Mouse (Mus musculus) frontal cortex, adult 2 months (tissue): ENCODE data around the gene Glis2. TPM values are rescaled to one million over a fixed set of nuclear protein-coding genes. Genes with fewer than 3 reads are reported as not detected.
"Not testable (repeated sequence)": the region's sequence is repeated elsewhere in the genome, so short reads cannot be mapped to it uniquely, and the experiment has no call there.

Experiments used
- DNase-seq, 2 experiments: peaks; one replicate each; pipeline ENCODE4 v3.0.0; 2022; ENCODE audit warnings: low spot score in 1 of 2; ENCODE audit errors: extremely low spot score in 1 of 2
- polyA plus RNA-seq: library from polyadenylated mRNA; depleted of rRNA; stranded (reverse); fragments of >200 nt; gene quantifications from 2 replicates; pipeline ENCODE4 v1.2.3, GENCODE M21; 2012

Glis2 gene
- polyA plus RNA-seq, 1 experiment = 19.1 TPM

GRCm38 (mm10) chr16:4578630-4579029 lies 15.9 kb upstream of the Glis2 start:
- no peak for DNase-seq

- not testable (repeated sequence) for DNase-seq
These were observed 13.3 kb upstream of the Glis2 start for GRCm38 (mm10) chr16:4581179-4581578.

GRCm38 (mm10) chr16:4583807-4584206 lies 10.7 kb upstream of the Glis2 start:
- no peak for DNase-seq

DNA sequence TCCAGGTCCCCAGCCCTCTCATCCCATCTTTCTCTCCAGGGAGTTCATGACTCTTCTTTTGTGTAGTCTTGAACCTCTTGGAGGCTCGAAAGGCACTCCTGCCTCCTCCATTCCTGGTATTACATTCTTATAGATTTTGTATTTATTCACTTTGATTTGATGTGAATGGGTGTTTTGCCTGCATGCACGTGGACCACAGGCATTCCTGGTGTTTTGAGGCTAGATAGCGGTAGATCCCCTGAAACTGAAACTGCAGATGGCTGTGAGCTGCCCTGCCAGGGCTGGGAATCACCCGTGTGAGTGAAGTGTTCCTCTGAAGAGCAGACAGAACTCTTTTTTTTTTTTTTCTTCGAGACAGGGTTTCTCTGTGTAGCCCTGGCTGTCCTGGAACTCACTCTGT lies 10.1 kb upstream of the Glis2 start:
- DNase-seq = no peak

GRCm38 (mm10) chr16:4585642-4586530 lies 8.6 kb upstream of the Glis2 start:
- no peak for DNase-seq

GRCm38 (mm10) chr16:4586531-4587123 lies 7.9 kb upstream of the Glis2 start:
- DNase-seq = peak; percentile 79 to 86

DNA sequence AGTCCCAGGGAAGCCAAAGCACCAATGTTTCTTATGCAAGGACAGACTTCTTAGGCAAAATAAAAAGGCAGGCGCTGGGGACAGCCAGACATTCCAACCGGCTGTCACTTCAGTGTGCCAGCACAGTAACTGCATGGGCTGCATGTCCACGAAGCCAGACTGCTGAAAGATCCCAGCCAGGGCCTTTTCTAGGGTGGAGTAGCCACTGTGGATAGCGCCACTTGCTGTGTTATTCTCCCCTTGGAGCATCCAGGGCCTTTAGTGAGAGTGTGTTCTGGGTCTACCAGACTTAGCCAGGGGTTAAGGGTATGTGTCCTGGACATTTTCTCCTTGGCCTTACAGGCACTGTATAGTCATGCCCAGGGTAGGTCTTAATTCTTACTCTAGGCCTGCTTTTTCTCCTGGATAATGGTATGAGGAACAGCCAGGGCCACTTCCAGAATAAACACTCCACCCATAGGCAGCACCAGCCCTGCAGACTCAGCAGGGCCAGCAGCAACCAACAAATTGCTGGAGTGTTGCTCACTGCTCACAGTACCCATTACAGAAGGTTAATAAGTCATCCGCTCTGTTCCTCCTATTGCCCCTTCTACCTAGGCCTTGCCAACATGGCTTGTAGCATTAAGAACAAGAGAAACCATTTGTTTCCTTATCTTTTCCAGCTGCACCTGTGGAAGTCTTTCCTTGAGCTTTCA lies 6.8 kb upstream of the Glis2 start:
- DNase-seq = no peak

GRCm38 (mm10) chr16:4590236-4590635 lies 4.3 kb upstream of the Glis2 start:
- DNase-seq = no peak

DNA sequence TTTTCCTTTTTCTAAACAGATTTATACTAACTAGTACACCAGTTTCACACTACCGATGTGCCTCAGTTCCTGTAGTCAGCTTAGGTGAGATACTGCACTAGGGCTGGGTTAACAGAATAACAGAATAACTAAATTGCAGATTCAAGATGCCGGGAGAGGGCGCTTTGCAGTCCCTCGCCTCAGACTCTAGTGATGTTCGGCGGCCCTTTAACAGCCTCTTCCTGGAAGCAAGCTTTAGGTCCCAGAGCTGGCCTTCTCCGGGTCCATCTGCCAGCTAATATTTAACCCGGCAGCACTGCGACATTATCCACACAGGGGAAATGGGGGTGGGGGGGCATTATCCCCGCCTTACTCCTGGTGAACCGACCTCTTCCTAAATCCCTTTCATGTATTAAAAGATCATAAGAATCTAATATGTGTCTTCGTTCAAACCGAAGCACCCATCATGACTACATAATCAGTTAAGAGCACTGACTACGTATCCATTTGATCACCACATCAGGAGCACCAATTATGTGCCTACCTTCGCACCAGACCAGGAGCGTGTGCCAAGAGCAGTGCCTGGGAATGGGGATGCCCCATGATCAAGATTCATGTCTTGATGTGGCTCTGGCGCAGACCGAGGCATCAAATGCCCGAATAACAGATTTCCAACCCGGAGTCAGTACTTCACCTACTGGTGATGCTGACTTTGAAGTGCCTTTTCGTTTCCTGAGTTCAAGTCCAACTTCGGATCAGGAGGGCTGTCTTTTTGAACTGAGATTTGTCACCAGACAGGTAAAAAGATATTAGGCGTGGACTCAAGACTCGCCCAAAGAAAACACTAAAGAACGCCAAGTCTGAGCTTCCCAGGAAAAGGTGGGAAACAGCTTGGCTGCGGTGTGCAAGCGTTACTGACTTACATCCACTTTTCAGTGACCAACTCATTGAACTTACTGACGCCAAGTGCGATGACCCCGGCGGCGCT lies 1.3 kb upstream of the Glis2 start:
- peak in 1 of 2 experiments; percentile 74 for DNase-seq

DNA sequence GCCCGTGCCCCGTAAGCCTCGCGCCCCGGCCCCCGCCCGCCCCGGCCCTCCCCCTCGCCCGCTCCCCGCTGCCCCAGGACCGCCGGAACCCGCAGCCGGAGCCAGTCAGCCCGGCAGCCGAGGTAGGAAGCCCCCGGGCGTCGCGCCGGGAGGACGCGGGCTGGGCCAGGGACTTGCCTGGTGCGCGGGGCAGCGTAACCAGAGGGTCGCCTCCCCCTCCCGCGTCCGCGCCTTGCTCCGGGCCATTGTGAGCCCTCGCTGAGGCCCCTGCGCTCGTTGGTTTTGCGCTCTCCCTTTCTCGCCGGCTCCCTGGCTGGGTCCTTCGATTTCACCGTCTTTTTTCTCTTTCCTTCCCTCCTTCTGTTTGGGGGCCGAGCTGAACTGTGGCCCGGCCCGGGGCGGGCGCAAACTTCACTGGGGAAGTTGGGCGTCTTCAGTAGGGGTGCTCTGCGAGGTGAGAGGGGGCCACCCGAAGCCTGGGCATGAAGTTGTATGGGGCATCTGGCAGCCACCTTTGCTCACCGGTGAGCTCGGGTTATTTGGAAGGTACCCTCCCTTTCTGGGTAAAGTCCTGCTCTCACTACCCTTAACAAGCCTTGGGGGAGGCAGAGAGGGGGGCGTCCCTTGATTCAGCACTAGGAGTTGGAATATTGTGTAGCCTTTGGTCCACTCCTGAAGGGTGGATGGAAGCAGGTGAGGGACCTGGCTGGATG lies 457 bp downstream of the Glis2 start:
- no peak for DNase-seq

DNA sequence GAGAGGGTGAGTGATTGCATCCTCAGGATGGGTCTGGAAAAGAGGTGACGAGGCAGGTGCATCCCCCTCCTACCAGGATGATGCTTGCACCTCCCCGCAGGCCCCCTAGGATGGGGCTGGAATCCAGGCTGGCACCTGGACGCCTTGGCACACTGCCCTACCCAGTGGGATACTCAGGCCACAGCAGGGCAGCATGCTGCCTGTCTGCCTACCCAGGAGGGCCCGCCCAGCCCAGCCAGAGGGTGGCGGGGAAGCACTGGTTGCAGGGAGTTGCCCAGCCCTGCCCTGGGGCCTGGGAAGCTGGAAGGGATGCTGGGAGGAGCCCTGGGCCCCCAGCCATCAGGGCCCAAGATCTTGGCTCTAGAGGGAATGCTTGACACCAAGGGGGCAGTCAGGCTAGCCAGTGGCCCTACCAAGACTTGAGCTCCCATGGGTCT lies 1.0 kb downstream of the Glis2 start:
- DNase-seq = no peak

DNA sequence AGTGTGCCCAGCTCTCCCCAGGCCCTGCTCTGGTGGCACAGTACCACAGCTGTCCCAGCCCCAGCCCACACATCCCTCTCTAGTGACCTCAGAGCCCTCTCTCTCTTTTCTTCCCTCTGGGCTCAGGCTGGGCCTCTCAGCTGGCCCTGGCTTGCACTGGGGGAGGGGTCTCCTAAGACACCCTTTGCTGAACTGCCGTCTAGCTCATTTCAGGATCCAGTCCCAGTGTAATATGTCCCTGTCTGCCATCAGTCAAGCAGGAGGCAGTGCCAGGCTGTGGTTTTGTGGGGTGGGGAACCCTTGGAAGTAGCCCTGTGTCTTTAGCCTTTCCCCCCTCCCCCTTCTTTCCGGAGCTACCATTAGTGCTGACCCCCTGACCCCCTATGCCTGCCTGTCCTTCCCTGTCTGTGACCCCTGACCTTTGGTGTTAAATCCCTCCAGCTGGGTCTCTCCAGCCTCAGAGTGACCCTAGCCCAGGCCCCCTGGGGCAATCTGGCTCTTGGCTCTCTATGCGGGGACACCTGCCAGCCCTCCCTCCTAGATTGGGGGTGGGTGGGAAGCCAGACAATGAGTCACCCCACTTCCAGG lies 1.7 kb downstream of the Glis2 start:
- no peak for DNase-seq

DNA sequence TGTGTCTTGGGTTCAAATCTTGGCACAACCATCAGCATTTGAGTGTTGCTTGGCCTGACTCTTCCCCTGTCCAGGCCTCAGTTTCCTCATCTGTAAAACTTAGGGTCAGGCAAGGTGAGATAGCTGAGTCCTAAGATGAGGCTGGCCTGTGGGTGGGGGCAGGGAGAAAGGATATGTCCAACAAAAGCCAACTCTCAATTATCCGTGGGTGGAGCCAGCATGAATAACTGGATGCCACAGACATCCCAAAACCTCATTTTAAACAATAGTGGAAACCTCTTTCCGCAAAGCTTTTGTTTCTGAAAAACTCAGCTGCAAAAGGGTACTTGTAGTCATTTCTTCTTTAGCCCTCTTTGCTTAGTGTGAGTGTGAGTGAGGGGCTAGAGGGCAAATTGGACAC lies 2.3 kb downstream of the Glis2 start:
- no peak for DNase-seq

DNA sequence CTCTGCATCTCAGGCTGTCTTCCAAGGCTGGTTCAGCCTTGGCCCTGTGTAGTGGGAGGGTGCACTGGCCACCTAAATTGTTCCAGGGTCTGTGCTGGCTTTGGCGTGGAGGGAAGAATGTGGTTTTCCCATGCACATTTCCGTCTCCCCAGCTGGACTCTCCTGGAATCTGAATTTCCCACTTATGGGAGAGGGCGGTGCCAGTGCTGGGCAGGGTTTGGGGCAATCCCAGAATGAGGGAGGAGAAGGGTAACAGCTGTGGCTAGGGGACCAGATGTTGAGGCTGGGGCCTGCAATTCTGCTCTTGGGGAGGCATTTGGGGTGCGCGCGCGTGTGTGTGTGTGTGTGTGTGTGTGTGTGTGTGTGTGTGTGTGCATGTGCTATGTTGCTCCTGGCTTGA lies 2.8 kb downstream of the Glis2 start:
- DNase-seq = no peak

DNA sequence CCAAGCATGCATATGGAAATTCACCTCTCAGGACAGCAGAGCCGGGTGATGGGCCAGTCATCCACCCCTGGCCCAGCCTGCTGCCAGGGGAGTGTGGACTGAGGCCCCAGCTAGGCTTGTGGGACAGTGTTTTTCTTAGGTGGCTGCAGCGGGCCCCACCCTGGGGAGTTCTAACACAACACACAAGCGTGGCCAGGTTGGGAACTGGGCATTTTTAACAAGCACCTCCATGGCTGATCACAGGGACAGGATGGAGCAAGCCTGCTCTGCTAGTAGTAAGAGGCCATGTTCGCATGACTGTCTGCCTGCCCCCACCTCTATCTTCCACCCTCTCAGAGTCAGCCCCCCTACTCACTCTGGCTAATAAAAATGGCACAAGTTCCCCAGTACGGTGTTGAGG lies 3.5 kb downstream of the Glis2 start:
- no peak for DNase-seq

- DNase-seq = no peak
These were observed 4.5 kb downstream of the Glis2 start for GRCm38 (mm10) chr16:4598891-4599543.

DNA sequence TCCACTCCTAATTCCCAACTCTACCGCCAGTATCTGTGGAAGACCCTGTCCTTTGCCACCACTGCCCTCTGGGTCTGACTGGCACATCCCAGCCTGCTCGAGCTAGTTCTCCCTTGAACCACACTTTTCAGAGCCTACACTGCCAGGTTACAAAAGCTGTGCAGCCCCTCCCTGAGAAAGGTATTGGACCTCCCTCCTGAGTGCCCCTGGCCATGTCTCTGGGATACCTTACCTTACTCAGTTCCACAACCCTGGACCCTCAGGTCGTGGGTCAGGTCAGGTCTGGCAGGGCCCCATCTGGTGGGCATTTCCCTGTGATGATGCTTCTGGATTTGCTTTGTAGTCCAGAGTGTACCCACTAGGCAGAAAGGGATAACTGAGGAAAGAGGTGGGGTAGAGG lies 5.1 kb downstream of the Glis2 start:
- DNase-seq = no peak

DNA sequence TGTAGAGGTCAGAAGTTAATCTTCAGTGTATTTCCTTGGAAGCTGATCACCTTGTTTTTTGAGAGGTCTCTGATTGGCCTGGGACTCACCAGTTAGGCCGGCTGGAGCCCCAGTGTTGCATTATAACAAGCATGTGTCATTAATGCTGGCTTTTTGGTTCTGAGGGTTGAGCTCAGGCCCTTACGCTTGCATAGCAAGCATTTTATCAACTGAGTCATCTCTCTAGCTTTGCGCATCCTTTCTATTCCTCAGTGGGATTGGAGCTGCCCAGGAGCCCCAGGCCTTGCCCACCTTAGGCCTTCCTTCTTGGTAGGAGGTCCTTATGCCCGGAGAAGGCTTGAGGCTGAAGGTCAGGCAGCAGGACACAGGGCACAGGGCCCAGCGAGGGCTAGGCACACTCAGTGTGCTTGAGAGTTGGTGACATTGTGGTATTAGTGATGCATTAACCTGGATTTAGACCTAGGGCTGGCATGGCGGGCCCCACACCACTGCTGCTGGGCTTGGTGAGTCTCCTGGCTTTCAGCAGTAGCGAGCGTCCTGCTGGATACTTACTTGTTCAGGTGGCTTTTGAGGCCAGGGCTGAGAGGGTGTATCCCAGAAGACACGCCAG lies 6.3 kb downstream of the Glis2 start:
- no peak for DNase-seq
